Mouse (Mus musculus) CH12.LX (cell line): ENCODE results near the gene Lgi2. TPM values are rescaled to one million over a fixed set of nuclear protein-coding genes. Genes with fewer than 3 reads are reported as not detected.

Source experiments
- DNase-seq: peaks from one replicate; pipeline ENCODE4 v3.0.0-alpha.2; 2013; ENCODE audit errors: extremely low read depth
- H3K27ac ChIP-seq: 2 replicates; pipeline ENCODE4 v1.5.1; 2012; ENCODE audit warnings: low read depth, mild to moderate bottlenecking, control low read depth, moderate library complexity; ENCODE audit not compliant: insufficient read depth
- H3K27me3 ChIP-seq: replicated peaks from 2 replicates; pipeline ENCODE3; 2012; ENCODE audit warnings: inconsistent platforms
- H3K36me3 ChIP-seq, 2 experiments: replicated peaks in 1 of 2; 2 replicates each; pipeline versions ENCODE3 to v1.6.1; 2012; ENCODE audit warnings: inconsistent platforms in 1 of 2, low read length in 1 of 2, mild to moderate bottlenecking in 1 of 2, mixed read lengths in 1 of 2, moderate library complexity in 1 of 2; ENCODE audit not compliant: control insufficient read depth in 1 of 2, insufficient read depth in 1 of 2
- H3K4me1 ChIP-seq, 2 experiments: 2 replicates each; pipeline ENCODE4 v1.6.1; 2012; ENCODE audit warnings: inconsistent platforms in 1 of 2, moderate library complexity in 1 of 2; ENCODE audit not compliant: insufficient read depth in 2 of 2, control insufficient read depth in 1 of 2
- H3K4me2 ChIP-seq: 2 replicates; pipeline ENCODE4 v1.6.1; 2012; ENCODE audit warnings: low read depth, mild to moderate bottlenecking, control low read depth; ENCODE audit not compliant: poor library complexity, insufficient read depth, severe bottlenecking
- H3K4me3 ChIP-seq, 3 experiments: fragments of 150-350 bp in 1 of 3; sonication (generic) in 1 of 3; replicated peaks in 1 of 3; 2 replicates each; pipeline versions ENCODE3 to v1.5.1; 2011 to 2012; ENCODE audit warnings: low read depth in 2 of 3, low read length in 2 of 3, mild to moderate bottlenecking in 2 of 3, moderate library complexity in 2 of 3, control low read depth in 1 of 3, improper control_type of control experiment in 1 of 3, inconsistent platforms in 1 of 3, mixed read lengths in 1 of 3; ENCODE audit not compliant: poor library complexity in 1 of 3
- H3K79me2 ChIP-seq: replicated peaks from 2 replicates; pipeline ENCODE4 v1.6.1; 2012; ENCODE audit warnings: mild to moderate bottlenecking, moderate library complexity; ENCODE audit not compliant: control insufficient read depth, poor library complexity, insufficient read depth, severe bottlenecking; ENCODE audit errors: extremely low read depth
- H3K9ac ChIP-seq: 2 replicates; pipeline ENCODE4 v1.6.1; 2012; ENCODE audit warnings: low read depth, mild to moderate bottlenecking, control low read depth, moderate library complexity; ENCODE audit not compliant: insufficient read depth
- H3K9me3 ChIP-seq: replicated peaks from 2 replicates; pipeline ENCODE3; 2012; ENCODE audit warnings: low read length, inconsistent platforms, mixed read lengths
- CTCF ChIP-seq, 2 experiments: IDR thresholded peaks in 1 of 2; conservative IDR thresholded peaks in 1 of 2; 2 replicates each; pipeline ENCODE4 v1.5.1; 2011 to 2012; ENCODE audit warnings: low read depth in 2 of 2, low read length in 2 of 2, improper control_type of control experiment in 1 of 2, inconsistent platforms in 1 of 2, mild to moderate bottlenecking in 1 of 2, moderate library complexity in 1 of 2
- E2F4 ChIP-seq: IDR thresholded peaks from 2 replicates; pipeline ENCODE4 v1.6.1; 2011; ENCODE audit warnings: low read depth, low read length, improper control_type of control experiment; ENCODE audit not compliant: insufficient replicate concordance
- GABPA ChIP-seq: IDR thresholded peaks from 2 replicates; pipeline ENCODE4 v1.6.1; 2012; ENCODE audit warnings: low read depth, low read length, improper control_type of control experiment, inconsistent platforms; ENCODE audit not compliant: insufficient replicate concordance
- JUND ChIP-seq: conservative IDR thresholded peaks from 2 replicates; pipeline ENCODE4 v1.6.1; 2011; ENCODE audit warnings: low read depth, low read length, improper control_type of control experiment
- MAX ChIP-seq: IDR thresholded peaks from 2 replicates; pipeline ENCODE4 v1.6.1; 2011; ENCODE audit warnings: low read length, improper control_type of control experiment
- MAZ ChIP-seq: IDR thresholded peaks from 2 replicates; pipeline ENCODE4 v1.6.1; 2012; ENCODE audit warnings: low read depth, mild to moderate bottlenecking, inconsistent platforms, low read length, improper control_type of control experiment, moderate library complexity
- MEF2A ChIP-seq: IDR thresholded peaks from 2 replicates; pipeline ENCODE4 v1.6.1; 2014; ENCODE audit warnings: low read depth, mild to moderate bottlenecking, inconsistent platforms, low read length, improper control_type of control experiment, borderline replicate concordance
- MYC ChIP-seq: IDR thresholded peaks from 2 replicates; pipeline ENCODE4 v1.6.1; 2011; ENCODE audit warnings: low read depth, mild to moderate bottlenecking, improper control_type of control experiment, low read length
- NRF1 ChIP-seq: IDR thresholded peaks from 2 replicates; pipeline ENCODE4 v1.6.1; 2014; ENCODE audit warnings: low read depth, mild to moderate bottlenecking, inconsistent platforms, low read length, improper control_type of control experiment, moderate library complexity
- PAX5 ChIP-seq: IDR thresholded peaks from 2 replicates; pipeline ENCODE4 v1.6.1; 2012; ENCODE audit warnings: low read length, inconsistent platforms, mixed read lengths
- POLR2A ChIP-seq: IDR thresholded peaks from 2 replicates; pipeline ENCODE4 v1.6.1; 2011; ENCODE audit warnings: low read depth, mild to moderate bottlenecking, improper control_type of control experiment, low read length
- RAD21 ChIP-seq: IDR thresholded peaks from 2 replicates; pipeline ENCODE4 v1.6.1; 2011; ENCODE audit warnings: low read depth, mild to moderate bottlenecking, low read length, improper control_type of control experiment, moderate library complexity
- SIN3A ChIP-seq: IDR thresholded peaks from 2 replicates; pipeline ENCODE4 v1.6.1; 2012; ENCODE audit warnings: low read length, improper control_type of control experiment, inconsistent platforms
- USF1 ChIP-seq: IDR thresholded peaks from 2 replicates; pipeline ENCODE4 v1.6.1; 2014; ENCODE audit warnings: low read depth, mild to moderate bottlenecking, inconsistent platforms, low read length, improper control_type of control experiment
- USF2 ChIP-seq: conservative IDR thresholded peaks from 2 replicates; pipeline ENCODE4 v1.6.1; 2011; ENCODE audit warnings: low read depth, low read length, improper control_type of control experiment
- ZNF384 ChIP-seq: IDR thresholded peaks from 2 replicates; pipeline ENCODE4 v1.6.1; 2012; ENCODE audit warnings: low read depth, low read length, improper control_type of control experiment, inconsistent platforms
- dilution Hi-C: fragments of 300-500 bp; cut with MboI; formaldehyde crosslinking; loops from 2 replicates; pipeline ENCODE4 v1.14.3; 2020; ENCODE audit warnings: low sequenced_read_pairs; ENCODE audit not compliant: extremely low pct_unique_long_range_greater_than_20kb, extremely low pct_ligation_motif_present
- in situ Hi-C: fragments of 300-500 bp; cut with MboI; formaldehyde crosslinking; loops from 3 replicates; pipeline ENCODE4 v1.14.3; 2019; ENCODE audit warnings: low sequenced_read_pairs, low pct_ligation_motif_present, low pct_unique_long_range_greater_than_20kb, mixed read lengths
- polyA plus RNA-seq: library from polyadenylated mRNA; unstranded; fragments of >175 nt; gene quantifications from 2 replicates; pipeline ENCODE4 v1.2.1, GENCODE M21; 2012; ENCODE audit warnings: low read depth; ENCODE audit not compliant: insufficient read length
- total RNA-seq, 2 experiments: library from RNA; depleted of rRNA; stranded (reverse); fragments of 300-350 nt in 1 of 2; fragments of >200 nt in 1 of 2; gene quantifications; 2 replicates each; pipeline ENCODE4 v1.2.3; 2012 to 2014

Gene Lgi2
- total and polyA plus RNA-seq, 3 experiments, result not detected

GRCm38 (mm10) chr5:52519921-52520320, 46.3 kb downstream of the Lgi2 start:
- Histone ChIP-seq H3K4me1 (no peaks in the 10 kb centered on the region), H3K9ac (no peak overlapping the region), H3K27me3 (no peaks in the 10 kb centered on the region), H3K79me2 (no peaks in the 10 kb centered on the region), H3K4me2 (no peak overlapping the region), H3K36me3 (no peaks in the 10 kb centered on the region), H3K4me3 (no peak overlapping the region), H3K9me3 (peaks cover 17% of the 10 kb centered on the region), H3K27ac (no peak overlapping the region)
- dilution Hi-C loops, result no loop called here
- no peak for TF ChIP-seq POLR2A
- no peak for TF ChIP-seq NRF1
- TF ChIP-seq CTCF (conservative IDR thresholded peaks at IDR 0.05 in 1 of 2, IDR thresholded peaks at IDR 0.05 in 1 of 2; ENCODE audit: low read depth in 2 of 2, low read length in 2 of 2), result no peak
- no peak for TF ChIP-seq E2F4
- no peak for TF ChIP-seq MYC
- TF ChIP-seq JUND, result no peak
- no peak for TF ChIP-seq MAX
- no peak for DNase-seq
- in situ Hi-C loops, result loop anchor here (25.0 kb wide), 1 partner anchor 292 kb away; no protein-coding TSS in a partner anchor

GRCm38 (mm10) chr5:52516072-52516476, 50.2 kb downstream of the Lgi2 start:
- Histone ChIP-seq H3K4me1 (no peaks in the 10 kb centered on the region), H3K36me3 (no peaks in the 10 kb centered on the region), H3K27me3 (no peaks in the 10 kb centered on the region), H3K4me3 (no peak overlapping the region), H3K4me2 (no peak overlapping the region), H3K9ac (no peak overlapping the region), H3K79me2 (no peaks in the 10 kb centered on the region), H3K9me3 (peaks cover 15% of the 10 kb centered on the region), H3K27ac (no peak overlapping the region)
- TF ChIP-seq POLR2A (no peak), SIN3A (no peak), ZNF384 (no peak), PAX5 (no peak), USF2 (no peak), USF1 (no peak), MAZ (no peak), MEF2A (no peak), RAD21 (no peak), GABPA (no peak)
- dilution Hi-C loops (no loop called here), in situ Hi-C loops (loop anchor here (25.0 kb wide), 1 partner anchor 296 kb away; no protein-coding TSS in a partner anchor)
- no peak for DNase-seq
